Mouse (Mus musculus) kidney, embryonic 14.5 days (tissue): ENCODE data around the gene Gpr152. TPM values are rescaled to one million over a fixed set of nuclear protein-coding genes. Genes with fewer than 3 reads are reported as not detected.

ENCODE experiments used
- ATAC-seq: fragments of 200-750 bp; cut with Nextera tagmentation; 2 replicates; pipeline ENCODE4 v1.8.0; 2017; ENCODE audit warnings: moderate number of reproducible peaks, mild to moderate bottlenecking, moderate TSS enrichment, moderate library complexity; ENCODE audit not compliant: low FRiP score, low TSS enrichment
- H3K27ac ChIP-seq: fragments of 300-500 bp; sonication (generic); 2 replicates; pipeline ENCODE4 v1.5.1; 2014; ENCODE audit warnings: low read depth, mild to moderate bottlenecking, low read length, moderate library complexity, mixed read lengths
- H3K27me3 ChIP-seq: fragments of 300-500 bp; sonication (generic); 2 replicates; pipeline ENCODE4 v1.6.1; 2014; ENCODE audit warnings: mild to moderate bottlenecking, low read length; ENCODE audit not compliant: control insufficient read depth, insufficient read depth
- H3K36me3 ChIP-seq: fragments of 300-500 bp; sonication (generic); 2 replicates; pipeline ENCODE4 v1.6.1; 2014; ENCODE audit warnings: low read length, mixed read lengths; ENCODE audit not compliant: control insufficient read depth, insufficient read depth
- H3K4me1 ChIP-seq: fragments of 300-500 bp; sonication (generic); 2 replicates; pipeline ENCODE4 v1.6.1; 2014; ENCODE audit warnings: low read length, mixed read lengths; ENCODE audit not compliant: control insufficient read depth, insufficient read depth
- H3K4me2 ChIP-seq: fragments of 300-500 bp; sonication (generic); replicated peaks from 2 replicates; pipeline ENCODE4 v1.6.1; 2014; ENCODE audit warnings: low read depth, mild to moderate bottlenecking, low read length
- H3K4me3 ChIP-seq: fragments of 300-500 bp; sonication (generic); 2 replicates; pipeline ENCODE4 v1.5.1; 2014; ENCODE audit warnings: mild to moderate bottlenecking, low read length
- H3K9ac ChIP-seq: fragments of 300-500 bp; sonication (generic); 2 replicates; pipeline ENCODE4 v1.6.1; 2014; ENCODE audit warnings: low read depth, mild to moderate bottlenecking, low read length, moderate library complexity
- H3K9me3 ChIP-seq: fragments of 300-500 bp; sonication (generic); 2 replicates; pipeline ENCODE4 v1.6.1; 2016; ENCODE audit warnings: low read length; ENCODE audit not compliant: control insufficient read depth
- WGBS: fragments of 180-500 bp; shearing (Covaris S2); extraction: QIAGEN DNeasy Blood & Tissue Kit; methylation state at CpG from one replicate; pipeline ENCODE4 v1.1.7; 2014; 5-methylcytosine and 5-hydroxymethylcytosine counted together
- polyA plus RNA-seq: library from polyadenylated mRNA; unstranded; fragments of >200 nt; fragmentation: Nextera tagmentation; extraction: Ambion mirVana; gene quantifications from 2 replicates; pipeline ENCODE4 v1.2.1, GENCODE M21; 2014

Gene Gpr152
- polyA plus RNA-seq, 1 experiment from 2014 or later: not detected

- no peak overlapping the region for H3K4me3 ChIP-seq
- no peak overlapping the region for H3K9ac ChIP-seq
- ATAC-seq: no peak
- no peaks in the 10 kb centered on the region for H3K27me3 ChIP-seq
- H3K4me1 ChIP-seq: peaks cover 21% of the 10 kb centered on the region
- H3K36me3 ChIP-seq: peaks cover 1% of the 10 kb centered on the region; the same call in 1 of the 2 replicates
- no peaks in the 10 kb centered on the region for H3K9me3 ChIP-seq
- no peak overlapping the region for H3K4me2 ChIP-seq
- no peak overlapping the region for H3K27ac ChIP-seq
- WGBS: 79% methylated on average over 9 of the region's 9 CpGs
Observed at GRCm38 (mm10) chr19:4166678-4167476, 27.3 kb downstream of the Gpr152 start.

GRCm38 (mm10) chr19:4169378-4169784 is 29.8 kb downstream of the Gpr152 start:
- Histone ChIP-seq H3K9ac (peak overlapping the region; percentile 78), H3K36me3 (no peaks in the 10 kb centered on the region), H3K27ac (peak overlapping the region; percentile 88), H3K4me2 (peak overlapping the region; percentile 77), H3K4me3 (peak overlapping the region; percentile 44), H3K9me3 (no peaks in the 10 kb centered on the region), H3K27me3 (no peaks in the 10 kb centered on the region), H3K4me1 (peaks cover 10% of the 10 kb centered on the region)
- ATAC-seq: peak; percentile 94
- WGBS: under 1% methylated on average over 43 of the region's 43 CpGs

DNA sequence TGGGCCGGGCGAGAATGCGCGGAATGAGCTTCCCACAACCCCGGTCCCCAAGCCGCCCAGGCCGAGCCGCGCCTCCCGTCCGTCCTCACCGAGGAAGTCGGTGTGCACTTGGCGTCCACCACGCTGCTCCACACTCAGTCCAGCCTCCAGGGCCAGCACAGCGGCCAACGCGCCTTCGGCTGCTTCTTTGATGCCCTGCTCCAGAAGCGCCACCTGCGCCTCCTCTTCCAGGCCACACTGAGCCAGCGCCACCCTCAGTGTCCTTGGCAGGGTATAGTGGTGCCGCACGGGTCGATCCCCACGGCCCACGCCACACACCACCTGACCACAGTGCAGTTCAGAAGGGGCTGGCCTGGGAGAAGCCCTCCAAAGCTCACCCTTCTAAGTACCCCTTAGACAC is 30.2 kb downstream of the Gpr152 start:
- H3K4me3 ChIP-seq: peak overlapping the region; percentile 44
- ATAC-seq: peak; percentile 22; the same call in 1 of the 2 replicates
- peak overlapping the region; percentile 78 for H3K9ac ChIP-seq
- 8% methylated on average over 27 of the region's 27 CpGs for WGBS
- no peaks in the 10 kb centered on the region for H3K36me3 ChIP-seq
- no peaks in the 10 kb centered on the region for H3K9me3 ChIP-seq
- H3K4me2 ChIP-seq: peak overlapping the region; percentile 77
- H3K4me1 ChIP-seq: peaks cover 10% of the 10 kb centered on the region
- no peaks in the 10 kb centered on the region for H3K27me3 ChIP-seq
- peak overlapping the region; percentile 88 for H3K27ac ChIP-seq

- H3K4me3 ChIP-seq: no peak overlapping the region
- 0 out of 2 replicates have a peak overlapping the region, but pooled peaks have one; percentile 23 for H3K9ac ChIP-seq
- H3K27ac ChIP-seq: no peak overlapping the region
- no peaks in the 10 kb centered on the region for H3K9me3 ChIP-seq
- no peaks in the 10 kb centered on the region for H3K36me3 ChIP-seq
- H3K4me2 ChIP-seq: no peak overlapping the region
- ATAC-seq: no peak
- no peaks in the 10 kb centered on the region for H3K27me3 ChIP-seq
- peaks cover 19% of the 10 kb centered on the region for H3K4me1 ChIP-seq
- WGBS: 81% methylated on average over 10 of the region's 10 CpGs
Observed at GRCm38 (mm10) chr19:4170723-4171392, 31.3 kb downstream of the Gpr152 start.

- H3K27ac ChIP-seq: no peak overlapping the region
- H3K9ac ChIP-seq: 0 out of 2 replicates have a peak overlapping the region, but pooled peaks have one; percentile 23
- WGBS: 74% methylated on average over 13 of the region's 13 CpGs
- H3K4me1 ChIP-seq: peaks cover 21% of the 10 kb centered on the region
- H3K9me3 ChIP-seq: no peaks in the 10 kb centered on the region
- no peak for ATAC-seq
- H3K27me3 ChIP-seq: 0 out of 2 replicates have a peak, but pooled peaks cover 3% of the 10 kb centered on the region
- H3K36me3 ChIP-seq: no peaks in the 10 kb centered on the region
- H3K4me2 ChIP-seq: no peak overlapping the region
- H3K4me3 ChIP-seq: no peak overlapping the region
Observed at GRCm38 (mm10) chr19:4171393-4172290, 32.1 kb downstream of the Gpr152 start.

DNA sequence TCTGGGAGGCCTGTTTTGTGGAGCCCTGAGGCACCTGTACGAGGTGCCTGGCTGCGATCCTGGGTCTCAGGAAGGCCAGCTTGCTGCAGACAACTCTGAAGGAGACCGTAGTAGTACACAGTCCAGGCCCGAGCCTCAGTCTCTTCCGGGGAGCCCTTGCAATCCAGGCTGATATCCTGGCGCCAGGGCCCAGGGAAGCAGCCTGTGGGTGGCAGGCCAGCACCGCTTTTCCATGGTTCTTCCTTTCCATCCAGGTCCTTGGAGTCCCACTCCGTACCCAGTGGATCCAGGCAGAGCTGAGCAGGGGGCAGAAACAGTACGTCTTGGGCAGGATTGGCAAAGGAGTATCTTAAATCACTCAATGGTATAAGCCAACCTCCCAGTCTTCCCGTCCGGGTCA is 33.3 kb downstream of the Gpr152 start:
- Histone ChIP-seq H3K27me3 (0 out of 2 replicates have a peak, but pooled peaks cover 3% of the 10 kb centered on the region), H3K4me2 (no peak overlapping the region), H3K9ac (no peak overlapping the region; the same call in 1 of the 2 replicates), H3K36me3 (no peaks in the 10 kb centered on the region), H3K4me3 (no peak overlapping the region), H3K27ac (no peak overlapping the region), H3K4me1 (peaks cover 21% of the 10 kb centered on the region), H3K9me3 (no peaks in the 10 kb centered on the region)
- 48% methylated on average over 11 of the region's 11 CpGs for WGBS
- no peak for ATAC-seq

DNA sequence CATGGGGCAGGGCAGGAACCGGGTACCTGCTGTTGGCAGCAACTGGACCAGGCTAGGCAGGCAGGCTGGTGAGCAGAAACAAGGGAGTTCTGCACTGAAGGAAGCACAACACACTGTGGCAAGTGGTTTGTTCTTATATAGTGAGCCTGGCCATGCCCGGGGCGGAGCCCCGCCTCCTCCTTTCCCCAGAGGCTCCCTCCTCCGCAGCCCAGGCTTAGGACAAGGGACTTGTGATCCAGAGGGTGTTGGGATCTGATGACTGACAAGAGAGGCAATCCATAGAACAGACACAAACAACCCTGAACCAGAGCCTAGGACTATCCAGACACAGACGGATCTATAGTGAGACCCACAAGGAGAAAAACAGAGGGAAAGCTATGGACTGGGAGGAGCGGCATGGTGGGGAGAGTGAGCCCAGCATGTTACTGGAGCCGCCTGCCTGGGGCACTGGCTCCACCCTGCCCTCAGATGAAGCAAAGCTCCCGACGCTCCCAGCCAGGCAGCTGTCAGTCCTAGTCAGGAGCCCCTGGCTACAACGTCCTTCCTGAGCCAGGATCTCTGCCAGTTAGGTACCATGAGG is 35.9 kb downstream of the Gpr152 start, which contains the start of gene Carns1:
TSS of gene Carns1 (minus strand) at position 112 of the 580 bp plus-strand sequence.
- peak; percentile 44; the same call in 1 of the 2 replicates for ATAC-seq
- Histone ChIP-seq H3K36me3 (no peaks in the 10 kb centered on the region), H3K9ac (peak within 1 kb of the TSS; percentile 32; the same call in 1 of the 2 replicates)

GRCm38 (mm10) chr19:4180411-4180810 is 40.8 kb downstream of the Gpr152 start:
- Histone ChIP-seq H3K4me2 (no peak overlapping the region), H3K9me3 (no peaks in the 10 kb centered on the region), H3K36me3 (no peaks in the 10 kb centered on the region), H3K27ac (no peak overlapping the region), H3K9ac (no peak overlapping the region), H3K4me1 (peaks cover 15% of the 10 kb centered on the region), H3K4me3 (no peak overlapping the region), H3K27me3 (0 out of 2 replicates have a peak, but pooled peaks cover 3% of the 10 kb centered on the region)
- WGBS: 85% methylated on average over 7 of the region's 7 CpGs
- no peak for ATAC-seq

More for the DNA sequence above, 35.9 kb downstream of the Gpr152 start, which contains the start of gene Carns1:
- H3K4me1 ChIP-seq: peaks cover 14% of the 10 kb centered on the region
- 0 out of 2 replicates have a peak within 1 kb of the TSS, but pooled peaks have one; percentile 8 for H3K4me3 ChIP-seq
- H3K27me3 ChIP-seq: 0 out of 2 replicates have a peak, but pooled peaks cover 3% of the 10 kb centered on the region
- H3K4me2 ChIP-seq: peak within 1 kb of the TSS; percentile 41
- WGBS: 5% methylated on average over 11 of the region's 11 CpGs
- H3K9me3 ChIP-seq: no peaks in the 10 kb centered on the region
- no peak within 1 kb of the TSS for H3K27ac ChIP-seq
